Mouse (Mus musculus) spleen, postnatal 4 days (tissue): ENCODE data around the gene Id1.

Experiments used
- DNase-seq, 2 experiments: peaks; one replicate each; pipeline ENCODE4 v3.0.0; 2022; ENCODE audit warnings: low spot score in 2 of 2

The Id1 gene

DNA sequence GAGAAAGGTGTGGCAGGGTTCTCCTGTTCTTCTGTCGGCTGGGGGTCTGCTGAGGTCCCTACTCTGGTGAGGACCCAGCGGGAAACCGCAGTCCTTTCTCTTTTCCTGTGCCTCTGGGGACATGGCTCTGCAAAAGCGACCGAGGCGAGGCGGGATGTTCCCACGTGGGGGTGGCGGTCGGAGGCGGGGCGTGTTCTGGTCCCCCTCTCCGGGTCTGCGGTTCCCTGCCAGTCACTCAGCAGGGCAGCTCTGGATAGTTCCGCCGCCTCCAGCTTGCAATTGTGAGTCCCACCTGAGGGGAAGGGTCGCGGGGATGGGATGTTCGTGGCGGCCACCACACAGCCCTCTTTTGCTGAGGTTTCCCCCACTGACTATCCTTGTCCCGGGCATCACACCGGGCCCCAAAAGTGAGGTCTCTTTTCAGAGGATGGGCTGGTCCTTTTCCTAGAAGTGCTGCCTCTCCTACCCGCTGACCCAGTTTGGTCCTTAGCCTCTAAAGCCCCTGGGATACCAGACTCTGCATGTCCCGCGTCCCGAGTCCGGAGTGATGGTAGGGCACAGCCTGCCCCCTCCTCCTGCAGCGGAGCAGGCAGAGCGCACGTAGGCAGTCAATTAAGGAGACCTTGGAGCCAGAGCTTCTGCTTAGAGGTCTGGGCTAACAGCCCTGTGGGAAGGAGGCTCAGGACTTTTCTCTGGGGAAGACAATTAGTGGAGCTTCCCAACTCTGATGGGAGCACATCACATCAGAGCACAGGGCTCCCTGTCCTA lies 18.1 kb downstream of the Id1 start, which contains the start of gene Cox4i2:
Gene Cox4i2, plus strand, starts transcription at position 230 of the 768 bp plus-strand sequence.
- no peak for DNase-seq

DNA sequence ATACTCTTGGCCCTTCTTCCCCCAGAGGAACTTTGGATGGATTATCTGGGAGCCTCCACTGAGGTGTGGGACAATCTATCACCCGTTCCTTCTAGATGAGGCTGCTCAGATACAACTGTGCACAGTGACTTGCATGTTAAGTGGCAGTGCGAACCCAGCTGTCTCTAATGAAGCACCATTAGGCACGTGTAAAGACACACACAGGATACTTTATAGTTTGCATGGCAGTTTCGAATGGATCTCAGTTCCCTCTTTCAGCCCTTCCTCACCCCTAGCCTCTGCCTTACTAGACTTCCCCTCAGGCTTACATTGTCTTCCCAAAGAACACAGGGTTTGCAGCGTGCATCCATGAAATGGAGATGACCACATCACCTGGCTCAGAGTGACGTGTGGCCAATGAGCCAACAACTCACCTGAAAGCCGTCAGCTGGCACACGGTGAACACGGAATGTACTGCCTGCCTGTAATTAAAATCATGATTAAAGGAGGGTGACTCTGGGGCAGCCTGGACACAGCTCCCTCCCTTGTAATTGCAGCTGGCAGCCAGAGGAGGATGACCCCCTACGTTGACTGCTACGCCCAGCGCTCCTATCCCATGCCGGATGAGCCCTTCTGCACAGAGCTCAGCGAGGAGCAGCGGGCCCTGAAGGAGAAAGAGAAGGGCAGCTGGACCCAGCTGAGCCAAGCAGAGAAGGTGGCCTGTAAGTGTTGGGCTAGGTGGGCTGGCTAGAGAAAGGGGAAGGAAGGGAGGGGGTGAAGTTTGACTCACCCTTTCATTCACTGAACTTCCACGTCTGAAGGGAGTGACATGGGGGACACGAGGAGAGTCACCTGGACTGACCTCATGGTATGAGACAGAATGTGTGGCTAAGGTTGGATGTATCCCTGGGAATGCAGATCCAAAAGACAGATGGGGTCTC lies 20.7 kb downstream of the Id1 start:
- DNase-seq = no peak

- no peak for DNase-seq
Observed at GRCm38 (mm10) chr2:152757478-152757877, 21.4 kb downstream of the Id1 start.

DNA sequence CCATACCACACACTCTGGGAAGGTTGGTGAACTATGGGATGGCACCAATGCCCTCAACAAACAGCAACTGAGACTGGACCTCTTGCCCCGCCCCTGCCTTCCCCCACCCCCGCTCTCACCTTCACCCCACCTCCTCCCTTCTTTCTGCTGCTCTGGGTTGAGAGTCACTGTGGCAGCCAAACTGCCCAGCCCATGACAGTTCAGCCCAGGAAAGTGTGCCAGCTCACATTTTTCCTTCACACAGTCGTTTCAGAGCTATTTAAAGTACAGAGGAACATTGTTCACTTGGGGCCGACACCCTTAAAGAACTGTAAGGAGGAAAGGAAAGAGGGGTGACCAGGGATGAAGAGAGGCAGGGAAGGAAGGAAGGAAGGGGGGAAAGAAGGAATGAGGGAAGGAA lies 22.3 kb downstream of the Id1 start:
- no peak for DNase-seq

DNA sequence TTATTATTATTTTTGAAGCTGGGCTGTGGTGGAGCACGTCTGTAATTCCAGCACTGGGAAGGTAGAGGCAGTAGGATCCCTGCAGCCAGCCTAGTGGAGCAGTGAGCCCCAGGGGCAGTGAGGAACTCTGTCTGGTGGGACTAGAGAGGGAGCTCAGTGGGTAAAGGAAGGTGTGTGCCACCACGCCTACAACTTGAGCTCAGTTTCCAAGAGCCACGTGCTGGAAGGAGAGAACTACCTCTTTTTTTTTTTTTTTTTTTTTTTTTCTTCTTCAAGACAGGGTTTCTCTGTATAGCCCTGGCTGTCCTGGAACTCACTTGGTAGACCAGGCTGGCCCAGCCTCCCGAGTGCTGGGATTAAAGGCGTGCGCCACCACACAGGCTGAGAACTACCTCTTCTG lies 27.3 kb downstream of the Id1 start:
- DNase-seq = no peak

- DNase-seq = no peak
Observed at GRCm38 (mm10) chr2:152764172-152765044, 28.4 kb downstream of the Id1 start.

GRCm38 (mm10) chr2:152765045-152765674 lies 29.1 kb downstream of the Id1 start:
- DNase-seq = no peak

DNA sequence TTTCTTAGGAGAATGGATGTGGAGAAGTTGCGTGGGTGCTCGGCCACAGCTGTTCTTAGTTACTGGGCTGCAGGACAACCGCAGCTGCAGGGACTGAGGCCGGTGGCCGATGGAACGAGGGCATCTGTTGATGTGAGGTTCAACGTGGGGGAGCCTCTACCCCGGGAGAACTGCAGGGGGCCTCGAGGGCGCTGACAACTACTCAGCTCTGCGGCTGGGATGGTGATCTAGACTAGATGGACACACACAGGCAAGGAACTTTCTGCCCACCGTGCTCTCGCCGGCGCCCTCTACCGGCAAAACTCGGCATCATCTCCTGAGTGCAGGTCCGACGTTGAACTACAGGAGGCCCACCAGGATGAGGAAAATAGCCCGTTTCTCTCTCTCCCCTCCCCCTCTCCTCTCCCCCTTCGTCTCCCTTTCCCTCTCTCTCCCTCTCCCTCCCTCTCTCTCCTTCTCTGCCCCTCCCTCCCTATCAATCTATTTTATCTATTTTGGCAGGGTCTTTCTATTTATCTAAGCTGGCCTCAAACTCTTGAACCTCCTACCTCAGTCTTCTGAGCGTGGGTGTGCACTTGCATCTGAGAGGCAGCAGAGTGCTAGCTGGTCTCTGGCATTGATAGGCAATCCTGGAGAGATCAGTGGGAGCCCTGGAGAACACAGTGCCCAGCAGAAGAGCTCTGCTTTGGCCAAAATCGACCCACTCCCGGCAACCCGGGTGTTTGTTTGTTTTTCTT lies 30.5 kb downstream of the Id1 start:
- peak; percentile 92 to 99 for DNase-seq

DNA sequence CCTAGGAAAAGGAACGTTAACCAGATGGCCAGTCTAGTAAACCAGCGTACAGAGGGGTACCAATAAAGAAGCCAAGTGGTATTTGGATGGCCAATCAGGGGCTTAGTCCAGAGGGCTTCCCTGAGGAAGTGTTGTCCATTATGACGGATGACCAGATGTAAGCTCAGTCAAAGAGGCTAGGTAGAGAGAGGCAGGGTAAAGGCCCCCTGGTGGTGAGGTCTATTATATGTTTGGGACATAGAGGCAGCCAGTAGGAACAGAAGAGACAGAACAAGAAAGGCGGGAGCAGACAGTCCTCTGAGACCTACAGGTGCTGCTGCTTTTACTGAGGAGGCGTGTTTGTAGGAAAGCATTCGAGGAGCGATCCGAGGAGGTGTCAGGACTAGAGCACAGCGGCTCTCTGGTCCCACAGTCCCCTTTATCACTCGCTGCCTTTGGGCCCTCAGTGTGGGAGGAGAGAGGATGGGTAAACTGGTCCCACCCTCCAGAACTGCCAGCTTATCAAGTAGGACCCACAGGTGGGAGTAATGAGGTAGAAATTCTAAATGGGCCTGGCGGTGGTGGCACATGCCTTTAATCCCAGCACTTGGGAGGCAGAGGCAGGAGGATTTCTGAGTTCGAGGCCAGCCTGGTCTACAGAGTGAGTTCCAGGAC lies 31.7 kb downstream of the Id1 start:
- DNase-seq = peak; percentile 74 to 85

- peak in 1 of 2 experiments; percentile 46 for DNase-seq
Observed at GRCm38 (mm10) chr2:152769677-152770076, 33.6 kb downstream of the Id1 start.

DNA sequence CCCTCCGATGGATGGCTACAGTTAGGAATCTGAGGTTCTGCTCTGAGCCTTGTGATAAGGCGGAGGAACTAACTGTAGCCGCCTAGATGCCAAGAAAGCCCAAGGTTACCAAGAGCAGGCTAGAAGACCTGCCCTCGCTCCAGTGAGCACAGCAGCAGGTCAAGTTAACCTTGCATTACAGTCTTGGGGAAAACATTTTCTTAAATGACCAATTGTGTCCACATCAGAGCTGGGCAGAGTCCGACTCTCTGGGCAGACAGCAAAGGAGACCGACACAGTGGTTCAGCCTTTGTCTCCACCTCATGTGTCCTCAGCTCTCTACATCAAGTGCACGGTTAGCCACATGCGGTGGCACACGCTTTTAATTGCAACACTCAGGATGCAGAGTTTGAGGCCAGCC lies 35.5 kb downstream of the Id1 start:
- no peak for DNase-seq

GRCm38 (mm10) chr2:152772231-152772630 lies 36.2 kb downstream of the Id1 start:
- DNase-seq = no peak

DNA sequence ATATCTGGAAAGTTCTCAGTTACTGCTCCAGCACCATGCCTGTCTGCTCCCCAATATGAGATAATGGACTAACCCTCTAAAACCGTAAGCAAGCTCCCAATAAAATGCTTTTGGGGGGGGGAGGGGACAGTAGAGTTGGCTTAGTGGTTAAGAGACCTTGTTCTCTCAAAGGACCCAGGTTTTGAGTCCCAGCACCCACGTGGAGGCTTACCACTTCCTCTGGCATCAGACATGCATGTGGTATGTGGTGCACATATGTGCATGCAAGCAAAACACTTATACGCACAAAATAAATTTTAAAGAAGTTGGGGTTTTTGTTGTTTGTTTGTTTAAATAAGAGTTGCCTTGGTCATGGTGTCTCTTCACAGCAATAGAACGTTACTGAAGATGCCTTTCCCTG lies 39.3 kb downstream of the Id1 start:
- no peak for DNase-seq

- no peak for DNase-seq
Observed at GRCm38 (mm10) chr2:152776019-152776418, 40.0 kb downstream of the Id1 start.

GRCm38 (mm10) chr2:152776435-152776834 lies 40.4 kb downstream of the Id1 start:
- DNase-seq = no peak

DNA sequence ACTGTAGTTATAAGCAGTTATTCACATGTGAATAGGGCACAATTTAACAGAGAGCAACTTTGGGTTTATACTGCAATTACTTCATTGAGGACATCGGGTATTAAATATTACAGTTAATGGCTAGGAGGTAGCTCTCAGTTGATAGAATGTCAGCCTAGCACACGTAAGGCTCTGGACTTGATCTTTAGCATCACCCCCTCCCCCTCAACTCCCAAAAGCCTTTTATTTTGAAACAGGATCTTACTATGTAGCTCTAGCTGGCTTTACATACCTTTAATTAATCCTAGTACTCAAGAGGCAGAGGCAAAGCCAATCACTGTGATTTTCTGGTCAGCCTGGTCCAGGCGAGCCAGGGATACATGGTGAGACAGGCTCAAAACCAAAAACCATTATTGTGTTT lies 41.0 kb downstream of the Id1 start:
- DNase-seq = no peak

DNA sequence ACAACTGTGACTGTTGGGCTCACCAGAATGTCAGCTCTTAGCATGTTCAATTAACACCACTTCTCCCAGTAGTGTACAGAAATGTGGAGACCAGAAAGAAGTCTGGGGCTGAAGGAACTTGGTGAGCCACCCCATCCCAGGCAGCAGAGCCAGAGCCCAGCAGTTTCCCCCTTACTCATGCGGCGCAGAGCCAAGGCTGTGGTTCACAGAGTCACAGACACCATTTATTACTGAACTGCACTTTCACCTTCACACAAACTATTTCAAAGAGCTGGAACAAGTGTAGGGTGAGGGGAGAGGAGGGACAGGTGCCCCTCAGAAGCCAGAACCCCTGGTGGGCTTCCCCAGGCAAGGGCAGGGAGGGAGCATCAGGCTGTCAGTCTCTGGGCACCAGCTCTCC lies 44.4 kb downstream of the Id1 start:
- no peak for DNase-seq

DNA sequence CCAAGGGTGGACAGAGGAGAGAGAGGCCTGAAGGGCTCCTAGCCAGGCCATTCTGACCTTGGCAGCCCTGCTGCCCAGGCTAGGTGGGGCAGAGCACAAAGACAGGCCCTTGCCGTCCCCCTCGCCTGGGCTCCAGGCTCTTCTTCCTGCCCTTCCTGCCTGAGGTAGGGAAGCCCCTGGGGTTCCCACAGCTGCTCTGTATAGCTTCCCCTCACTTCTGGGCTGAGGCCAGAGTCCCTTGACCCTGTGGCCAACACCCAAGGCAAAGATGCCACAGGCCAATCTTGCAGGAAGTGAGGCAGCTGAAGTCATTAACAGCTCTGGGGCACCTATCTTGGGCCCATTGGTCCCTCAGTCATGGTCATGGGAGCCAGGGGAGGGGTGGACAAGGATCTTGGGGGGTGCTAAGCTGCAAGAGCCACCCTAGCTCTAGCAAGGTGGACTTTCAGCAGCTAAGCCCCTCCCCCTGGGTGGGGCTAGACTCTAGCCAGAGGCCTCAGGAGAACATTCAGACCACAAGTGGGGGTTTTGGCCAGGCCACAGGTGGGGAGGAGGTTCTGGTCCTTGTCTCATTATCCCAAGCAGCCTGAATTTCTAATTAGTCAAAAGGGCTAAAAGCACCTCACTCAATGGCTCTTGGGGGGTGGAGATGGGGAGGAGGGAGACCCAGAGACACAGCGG lies 45.1 kb downstream of the Id1 start:
- no peak for DNase-seq

DNA sequence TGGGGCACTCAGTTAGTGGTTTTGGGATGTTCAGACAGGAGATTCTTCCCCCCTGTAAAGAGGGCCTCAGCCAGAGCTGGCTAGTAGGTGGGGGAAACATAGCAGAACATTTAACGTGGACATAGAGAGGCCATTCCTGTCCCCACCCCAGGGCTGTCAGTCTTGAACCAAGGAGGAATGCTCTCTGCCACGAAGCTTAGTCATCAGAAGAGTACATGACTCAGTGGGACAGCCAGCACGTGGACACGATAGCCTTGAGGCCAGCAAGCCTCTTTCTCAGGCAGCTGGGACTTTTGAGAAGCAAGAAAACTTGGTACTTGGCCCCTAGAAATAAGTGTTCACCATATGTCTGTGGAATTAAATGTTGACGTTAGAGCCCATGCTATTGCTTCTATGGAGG lies 46.6 kb downstream of the Id1 start:
- DNase-seq = no peak

DNA sequence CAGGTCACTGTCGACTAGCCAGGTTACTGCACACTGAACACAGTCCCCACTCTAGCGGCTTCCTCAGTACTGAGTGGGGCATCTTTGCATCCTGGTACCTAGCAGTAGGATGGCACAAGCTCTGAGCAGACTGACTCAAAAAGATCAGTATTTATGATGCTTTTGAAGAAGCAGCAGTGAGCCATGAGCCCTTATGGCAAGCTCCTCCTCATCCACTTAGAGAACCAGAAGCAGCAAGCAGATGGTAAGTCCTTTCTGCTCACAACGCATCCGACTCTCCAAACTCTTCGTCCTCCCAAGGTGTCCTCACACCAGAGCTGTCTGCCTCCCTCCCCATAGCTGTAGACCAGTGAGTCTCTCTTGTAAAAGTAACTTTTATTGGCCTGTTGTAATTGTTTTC lies 47.2 kb downstream of the Id1 start:
- no peak for DNase-seq
